Mouse (Mus musculus): Measurements from ENCODE around the gene Slc52a3. TPM values are rescaled to one million over a fixed set of nuclear protein-coding genes. Genes with fewer than 3 reads are reported as not detected.
A peak's percentile ranks its signal among the peaks of the same experiment; 100 is the strongest.

The Slc52a3 gene
- polyA plus RNA-seq, 1 experiment from 2014 or later = 0.71 TPM

DNA sequence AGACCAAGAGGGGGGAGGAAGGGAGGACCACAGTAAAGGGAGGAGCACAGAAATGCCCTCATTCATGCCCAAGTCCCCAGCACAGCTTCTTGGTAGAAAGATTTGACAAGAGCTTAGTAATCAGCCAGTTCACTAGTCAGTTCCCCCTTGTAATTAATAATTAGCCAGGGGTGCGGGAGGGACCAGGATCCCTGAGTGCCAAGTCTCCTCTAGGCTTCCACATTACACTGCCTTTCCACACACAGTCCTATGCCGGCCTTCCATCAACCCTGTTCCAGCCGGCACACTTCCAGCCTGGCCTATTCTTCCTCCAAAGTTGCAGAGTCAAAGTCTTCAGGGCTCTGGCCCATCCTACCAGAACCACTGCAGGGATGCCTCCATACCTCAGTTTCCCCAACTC is 20.2 kb upstream of the Slc52a3 start:
- H3K9me3 ChIP-seq (replicated peaks) = no peaks in the 10 kb centered on the region
- H3K4me2 ChIP-seq = no peak overlapping the region
- ATAC-seq = no peak
- no peak overlapping the region for H3K27ac ChIP-seq
- 0 out of 2 replicates have a peak, but pooled peaks cover 6% of the 10 kb centered on the region for H3K27me3 ChIP-seq
- H3K36me3 ChIP-seq (ENCODE audit: poor library complexity, severe bottlenecking) = peaks cover 13% of the 10 kb centered on the region; the same call in 1 of the 2 replicates
- peaks cover 81% of the 10 kb centered on the region for H3K4me1 ChIP-seq
- H3K9ac ChIP-seq = peak overlapping the region; percentile 16; the same call in 1 of the 2 replicates
- no peak overlapping the region for H3K4me3 ChIP-seq
- WGBS = 87% methylated on average over 3 of the region's 3 CpGs

GRCm38 (mm10) chr2:151977689-151978440 is 18.4 kb upstream of the Slc52a3 start:
- peaks cover 64% of the 10 kb centered on the region for H3K4me1 ChIP-seq
- H3K9ac ChIP-seq = peak overlapping the region; percentile 50
- H3K9me3 ChIP-seq (replicated peaks) = no peaks in the 10 kb centered on the region
- 82% methylated on average over 4 of the region's 4 CpGs for WGBS
- H3K27ac ChIP-seq = peak overlapping the region; percentile 8; the same call in 1 of the 2 replicates
- H3K4me3 ChIP-seq = peak overlapping the region; percentile 61; the same call in 1 of the 2 replicates
- peaks cover 13% of the 10 kb centered on the region; the same call in 1 of the 2 replicates for H3K36me3 ChIP-seq (ENCODE audit: poor library complexity, severe bottlenecking)
- peak overlapping the region; percentile 82 for H3K4me2 ChIP-seq
- no peak for ATAC-seq
- 0 out of 2 replicates have a peak, but pooled peaks cover 6% of the 10 kb centered on the region for H3K27me3 ChIP-seq

DNA sequence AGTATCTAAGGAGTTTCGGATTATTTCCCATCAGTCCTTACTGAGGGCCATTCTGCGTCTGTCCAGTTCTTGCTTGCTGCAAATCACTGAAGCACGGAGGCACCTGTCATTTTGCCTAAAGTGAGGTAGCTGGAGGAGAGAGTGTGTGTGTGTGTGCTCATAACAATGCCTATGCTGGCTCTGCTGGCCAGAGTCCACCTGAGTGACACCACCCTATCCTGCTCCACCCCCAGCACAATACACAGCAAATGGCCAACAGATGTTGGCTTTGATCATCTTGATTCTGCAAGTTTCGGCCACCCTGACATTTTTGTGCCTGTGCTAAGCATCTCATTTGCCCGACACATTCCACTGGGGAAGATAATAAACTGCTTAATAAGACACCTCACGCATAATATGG is 17.8 kb upstream of the Slc52a3 start:
- H3K9me3 ChIP-seq (replicated peaks) = no peaks in the 10 kb centered on the region
- H3K36me3 ChIP-seq (ENCODE audit: poor library complexity, severe bottlenecking) = peaks cover 13% of the 10 kb centered on the region; the same call in 1 of the 2 replicates
- peak overlapping the region; percentile 61 for H3K4me3 ChIP-seq
- no peak for ATAC-seq
- H3K27ac ChIP-seq = 0 out of 2 replicates have a peak overlapping the region, but pooled peaks have one; percentile 0
- H3K4me2 ChIP-seq = peak overlapping the region; percentile 82
- 0 out of 2 replicates have a peak, but pooled peaks cover 6% of the 10 kb centered on the region for H3K27me3 ChIP-seq
- peak overlapping the region; percentile 81 for H3K9ac ChIP-seq
- H3K4me1 ChIP-seq = peaks cover 58% of the 10 kb centered on the region
- 72% methylated on average over 6 of the region's 6 CpGs for whole genome bisulfite sequencing

- H3K27ac ChIP-seq = peak within 1 kb of the TSS; percentile 55
- no peaks in the 10 kb centered on the region for H3K9me3 ChIP-seq (replicated peaks)
- H3K27me3 ChIP-seq = no peaks in the 10 kb centered on the region
- peak within 1 kb of the TSS; percentile 82 for H3K4me2 ChIP-seq
- peaks cover 13% of the 10 kb centered on the region; the same call in 1 of the 2 replicates for H3K36me3 ChIP-seq (ENCODE audit: poor library complexity, severe bottlenecking)
- H3K4me1 ChIP-seq = peaks cover 46% of the 10 kb centered on the region
- peak within 1 kb of the TSS; percentile 61 for H3K4me3 ChIP-seq
- WGBS = under 1% methylated on average over 46 of the region's 46 CpGs
- peak; percentile 95 for ATAC-seq
- H3K9ac ChIP-seq = peak within 1 kb of the TSS; percentile 81
These were observed 16.6 kb upstream of the Slc52a3 start, which contains the start of gene Fam110a for GRCm38 (mm10) chr2:151979470-151980354. Gene Fam110a, minus strand, starts transcription at chr2:151980219.

GRCm38 (mm10) chr2:151980355-151980693 is 16.0 kb upstream of the Slc52a3 start:
- H3K9me3 ChIP-seq (replicated peaks) = no peaks in the 10 kb centered on the region
- peak; percentile 11; the same call in 1 of the 2 replicates for ATAC-seq
- peak overlapping the region; percentile 82 for H3K4me2 ChIP-seq
- H3K27ac ChIP-seq = peak overlapping the region; percentile 55
- no peaks in the 10 kb centered on the region for H3K27me3 ChIP-seq
- H3K36me3 ChIP-seq (ENCODE audit: poor library complexity, severe bottlenecking) = peaks cover 13% of the 10 kb centered on the region; the same call in 1 of the 2 replicates
- 33% methylated on average over 3 of the region's 3 CpGs for WGBS
- peaks cover 45% of the 10 kb centered on the region for H3K4me1 ChIP-seq
- H3K9ac ChIP-seq = peak overlapping the region; percentile 81
- H3K4me3 ChIP-seq = peak overlapping the region; percentile 61

DNA sequence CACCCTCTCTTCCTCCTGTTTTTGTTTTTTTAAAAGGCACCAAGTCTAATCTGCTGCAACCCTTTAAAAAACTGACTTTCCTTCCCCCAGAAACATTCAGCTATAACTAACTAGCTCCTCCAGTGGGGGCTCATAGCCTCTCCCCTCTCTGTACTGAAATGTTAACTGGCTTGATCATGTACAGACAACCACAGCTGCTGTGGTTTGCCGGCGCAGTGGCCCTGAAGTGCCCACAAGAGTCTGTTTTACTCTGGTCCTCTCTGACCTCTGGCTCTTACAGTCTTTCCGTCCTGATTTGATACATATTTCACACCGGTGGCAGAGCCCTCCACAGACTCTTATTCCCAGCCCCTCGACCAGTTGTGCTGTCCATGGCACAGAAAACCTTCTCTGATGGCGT is 15.0 kb upstream of the Slc52a3 start:
- 87% methylated on average over 6 of the region's 6 CpGs for WGBS
- H3K9ac ChIP-seq = no peak overlapping the region
- no peaks in the 10 kb centered on the region for H3K9me3 ChIP-seq (replicated peaks)
- peaks cover 11% of the 10 kb centered on the region; the same call in 1 of the 2 replicates for H3K36me3 ChIP-seq (ENCODE audit: poor library complexity, severe bottlenecking)
- H3K27ac ChIP-seq = no peak overlapping the region
- ATAC-seq = no peak
- no peak overlapping the region for H3K4me3 ChIP-seq
- no peaks in the 10 kb centered on the region for H3K27me3 ChIP-seq
- peaks cover 40% of the 10 kb centered on the region for H3K4me1 ChIP-seq
- no peak overlapping the region for H3K4me2 ChIP-seq

DNA sequence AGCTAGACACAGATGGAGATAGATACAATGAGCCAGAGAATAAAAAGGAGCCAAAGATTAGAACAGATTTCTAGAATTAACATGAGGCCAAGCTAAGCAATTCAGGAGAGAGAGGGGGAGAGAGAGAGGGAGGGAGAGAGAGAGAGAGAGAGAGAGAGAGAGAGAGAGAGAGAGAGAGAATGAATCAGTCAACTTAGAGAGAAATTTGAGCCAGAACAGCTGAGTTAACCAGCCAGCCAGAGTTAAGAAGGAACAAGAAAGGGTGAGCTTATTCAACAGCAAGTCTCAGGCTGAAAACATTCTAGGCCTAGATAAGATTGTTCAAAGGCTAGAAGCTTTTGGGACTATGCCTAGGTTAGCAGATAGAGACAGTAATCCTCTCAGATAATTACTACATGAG is 13.8 kb upstream of the Slc52a3 start:
- 0 out of 2 replicates have a peak, but pooled peaks cover 3% of the 10 kb centered on the region for H3K36me3 ChIP-seq (ENCODE audit: poor library complexity, severe bottlenecking)
- ATAC-seq = no peak
- H3K9me3 ChIP-seq (replicated peaks) = no peaks in the 10 kb centered on the region
- H3K4me2 ChIP-seq = no peak overlapping the region
- H3K4me1 ChIP-seq = peaks cover 29% of the 10 kb centered on the region
- no peak overlapping the region for H3K27ac ChIP-seq
- H3K9ac ChIP-seq = no peak overlapping the region
- no peak overlapping the region for H3K4me3 ChIP-seq
- H3K27me3 ChIP-seq = no peaks in the 10 kb centered on the region

GRCm38 (mm10) chr2:151984019-151984418 is 12.3 kb upstream of the Slc52a3 start:
- no peaks in the 10 kb centered on the region for H3K36me3 ChIP-seq (ENCODE audit: poor library complexity, severe bottlenecking)
- peaks cover 13% of the 10 kb centered on the region for H3K4me1 ChIP-seq
- H3K9ac ChIP-seq = no peak overlapping the region
- H3K9me3 ChIP-seq (replicated peaks) = no peaks in the 10 kb centered on the region
- no peak for ATAC-seq
- no peaks in the 10 kb centered on the region for H3K27me3 ChIP-seq
- WGBS = 69% methylated on average over 9 of the region's 9 CpGs
- H3K4me3 ChIP-seq = no peak overlapping the region
- no peak overlapping the region for H3K27ac ChIP-seq
- H3K4me2 ChIP-seq = no peak overlapping the region

GRCm38 (mm10) chr2:151985426-151986172 is 10.7 kb upstream of the Slc52a3 start:
- Histone ChIP-seq H3K4me2 (no peak overlapping the region), H3K27ac (no peak overlapping the region), H3K9me3 (replicated peaks) (no peaks in the 10 kb centered on the region), H3K4me1 (peaks cover 7% of the 10 kb centered on the region), H3K36me3 (ENCODE audit: poor library complexity, severe bottlenecking) (no peaks in the 10 kb centered on the region), H3K27me3 (no peaks in the 10 kb centered on the region), H3K4me3 (no peak overlapping the region), H3K9ac (no peak overlapping the region)
- ATAC-seq = no peak
- WGBS = 80% methylated on average over 7 of the region's 7 CpGs

DNA sequence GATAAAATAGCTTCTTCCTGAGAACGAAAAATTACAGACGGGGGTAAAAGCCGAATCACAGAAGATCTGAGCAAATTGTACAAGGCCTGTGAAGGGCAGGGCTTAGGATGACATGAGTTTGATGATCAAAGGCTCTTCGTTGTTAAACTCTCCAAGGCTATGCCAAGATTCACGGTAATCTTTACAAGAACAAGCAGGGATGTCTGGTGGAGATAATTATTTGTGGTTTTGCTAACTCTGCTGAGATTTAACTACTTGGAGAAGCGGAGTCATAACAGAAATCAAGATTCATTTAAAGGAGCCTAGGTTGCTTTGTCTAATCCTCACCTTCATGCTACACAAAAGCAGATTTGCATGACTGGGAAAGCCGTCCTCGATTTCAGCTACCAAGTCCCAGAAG is 9.4 kb upstream of the Slc52a3 start:
- no peak overlapping the region for H3K4me2 ChIP-seq
- no peaks in the 10 kb centered on the region for H3K9me3 ChIP-seq (replicated peaks)
- H3K36me3 ChIP-seq (ENCODE audit: poor library complexity, severe bottlenecking) = no peaks in the 10 kb centered on the region
- 86% methylated on average over 8 of the region's 8 CpGs for WGBS
- no peak for ATAC-seq
- no peak overlapping the region for H3K9ac ChIP-seq
- H3K4me3 ChIP-seq = no peak overlapping the region
- H3K4me1 ChIP-seq = peaks cover 16% of the 10 kb centered on the region
- no peaks in the 10 kb centered on the region for H3K27me3 ChIP-seq
- H3K27ac ChIP-seq = no peak overlapping the region

DNA sequence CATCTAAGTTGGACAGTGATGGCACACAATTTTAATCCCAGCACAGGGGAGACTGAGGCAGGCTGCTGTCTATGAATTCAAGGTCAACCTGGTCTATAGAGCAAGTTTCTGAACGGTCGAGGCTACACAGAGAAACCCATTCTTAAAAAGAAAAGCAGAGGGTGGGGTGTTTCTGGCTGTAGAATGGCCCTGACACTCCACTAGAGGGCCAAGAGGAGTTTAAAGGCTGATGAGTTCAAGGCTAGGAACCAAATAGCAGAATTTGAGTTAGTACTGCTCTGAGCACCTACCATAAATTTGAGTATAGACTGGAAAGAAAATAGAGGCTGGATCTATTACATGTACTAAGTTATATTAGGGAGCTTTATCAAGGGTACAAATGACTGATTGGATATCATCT is 7.3 kb upstream of the Slc52a3 start:
- peaks cover 8% of the 10 kb centered on the region; the same call in 1 of the 2 replicates for H3K27me3 ChIP-seq
- ATAC-seq = no peak

More for the DNA sequence above, 7.3 kb upstream of the Slc52a3 start:
- Histone ChIP-seq H3K9ac (no peak overlapping the region), H3K27ac (no peak overlapping the region), H3K4me1 (peaks cover 16% of the 10 kb centered on the region), H3K36me3 (ENCODE audit: poor library complexity, severe bottlenecking) (no peaks in the 10 kb centered on the region), H3K9me3 (replicated peaks) (no peaks in the 10 kb centered on the region), H3K4me3 (no peak overlapping the region), H3K4me2 (no peak overlapping the region)
- WGBS = 65% methylated on average over 2 of the region's 2 CpGs
